Mouse (Mus musculus) ES-Bruce4 (cell line): ENCODE measurements around the gene Slc9a8.

ENCODE experiments used
- EP300 ChIP-seq: IDR thresholded peaks from 2 replicates; pipeline ENCODE4 v1.6.1; 2011; ENCODE audit warnings: low read depth, low read length; ENCODE audit not compliant: insufficient read depth
- POLR2A ChIP-seq: IDR thresholded peaks from one replicate; pipeline ENCODE4 v1.8.1; 2011; ENCODE audit warnings: low read length; ENCODE audit not compliant: insufficient read depth

- TF ChIP-seq EP300: no peak
- no peak for TF ChIP-seq POLR2A
Measured at GRCm38 (mm10) chr2:167377697-167378096, 43.8 kb upstream of the Slc9a8 start.
